ENCODE assay signal across 18 mouse cellular contexts in the genomic region with DNA sequence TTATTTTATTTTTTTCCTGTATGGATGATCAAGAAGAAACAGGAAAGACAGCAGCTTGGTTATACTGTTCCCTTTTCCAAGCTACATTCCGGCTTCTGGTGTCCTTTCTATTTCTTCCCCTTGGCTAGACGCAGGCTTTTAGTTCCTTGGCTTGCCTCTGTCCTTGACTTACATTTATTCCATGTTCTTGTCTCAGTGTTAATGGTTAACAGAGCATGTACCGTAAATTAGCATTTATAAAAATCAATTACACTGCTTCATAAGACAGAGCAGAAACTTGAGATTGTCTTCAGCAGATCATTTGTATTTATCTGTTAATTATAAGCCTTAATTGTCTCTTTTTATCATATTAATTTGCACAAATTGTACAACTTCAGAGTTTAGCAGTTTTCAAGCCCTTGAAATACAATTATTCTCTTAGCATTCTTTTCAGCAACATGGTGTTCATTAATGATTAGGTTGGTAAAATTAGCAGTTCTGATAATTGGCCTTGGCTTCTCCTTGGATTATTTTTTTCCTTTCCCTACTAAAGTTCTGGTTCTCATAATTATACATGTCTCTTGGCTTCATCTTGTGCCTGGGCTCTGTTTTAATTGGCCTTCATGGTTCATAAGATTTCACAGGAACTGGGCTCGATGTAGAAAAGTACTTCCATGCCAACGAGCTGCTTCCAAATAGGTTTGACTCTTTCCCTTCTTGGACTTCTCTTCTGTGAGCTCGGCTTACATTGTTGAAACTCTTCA.
DNase-seq lines count a peak whose midpoint lies in the region; ATAC-seq lines count a peak whose summit lies in the region.
"Had no signal": no experiment of that assay in that cellular context is flagged by ENCODE, and none has a peak within 500 bp of the region (broad histone marks: within the 10 kb centered on the region; RNA-seq: fewer than 3 reads in every experiment).

No protein-coding gene starts in this region.

- no peaks in the 10 kb centered on the region for H3K9me3 ChIP-seq in heart, embryonic 10.5 days
- H3K9me3 ChIP-seq in midbrain, embryonic 11.5 days (ENCODE audit: control insufficient read depth, low read length): no peaks in the 10 kb centered on the region
- H3K9me3 ChIP-seq in midbrain, embryonic 13.5 days: no peaks in the 10 kb centered on the region
- H3K9me3 ChIP-seq in forebrain, embryonic 16.5 days (ENCODE audit: control insufficient read depth, low read length): no peaks in the 10 kb centered on the region
- H3K9me3 ChIP-seq: embryonic facial prominence, embryonic 12.5 days; hindbrain, embryonic 12.5 days had no signal

- H3K36me3 ChIP-seq in heart, embryonic 10.5 days: no peaks in the 10 kb centered on the region
- no peaks in the 10 kb centered on the region for H3K36me3 ChIP-seq in midbrain, embryonic 11.5 days (ENCODE audit: control insufficient read depth, insufficient read depth, low read length)
- H3K36me3 ChIP-seq in midbrain, embryonic 13.5 days: no peaks in the 10 kb centered on the region
- H3K36me3 ChIP-seq in forebrain, embryonic 16.5 days (ENCODE audit: control insufficient read depth, insufficient read depth): no peaks in the 10 kb centered on the region
- H3K36me3 ChIP-seq: embryonic facial prominence, embryonic 12.5 days; hindbrain, embryonic 12.5 days had no signal

- no peak overlapping the region for H3K4me2 ChIP-seq in midbrain, embryonic 11.5 days
- H3K4me2 ChIP-seq in midbrain, embryonic 13.5 days (replicated peaks): no peak overlapping the region
- no peak overlapping the region for H3K4me2 ChIP-seq in forebrain, embryonic 16.5 days (ENCODE audit: low read length)
- H3K4me2 ChIP-seq: embryonic facial prominence, embryonic 12.5 days; hindbrain, embryonic 12.5 days had no signal

- no peaks in the 10 kb centered on the region for H3K27me3 ChIP-seq in heart, embryonic 10.5 days (ENCODE audit: insufficient read depth, poor library complexity, severe bottlenecking)
- H3K27me3 ChIP-seq in midbrain, embryonic 11.5 days (ENCODE audit: control insufficient read depth, insufficient read depth, low read length): no peaks in the 10 kb centered on the region
- no peaks in the 10 kb centered on the region for H3K27me3 ChIP-seq in midbrain, embryonic 13.5 days
- no peaks in the 10 kb centered on the region for H3K27me3 ChIP-seq in forebrain, embryonic 16.5 days (replicated peaks; ENCODE audit: control insufficient read depth, insufficient read depth, low read length)
- H3K27me3 ChIP-seq: embryonic facial prominence, embryonic 12.5 days; hindbrain, embryonic 12.5 days had no signal

- WGBS in heart, embryonic 10.5 days: 90% methylated on average over 6 of the region's 6 CpGs
- 90% methylated on average over 6 of the region's 6 CpGs for WGBS in midbrain, embryonic 11.5 days
- WGBS in midbrain, embryonic 13.5 days: 86% methylated on average over 6 of the region's 6 CpGs
- 34% methylated on average over 6 of the region's 6 CpGs for WGBS in forebrain, embryonic 16.5 days

- H3K27ac ChIP-seq in heart, embryonic 10.5 days: no peak overlapping the region
- H3K27ac ChIP-seq in midbrain, embryonic 11.5 days (ENCODE audit: low read depth, low read length): no peak overlapping the region
- H3K27ac ChIP-seq in midbrain, embryonic 13.5 days: no peak overlapping the region
- H3K27ac ChIP-seq in forebrain, embryonic 16.5 days (ENCODE audit: low read length): no peak overlapping the region
- H3K27ac ChIP-seq: embryonic facial prominence, embryonic 12.5 days; hindbrain, embryonic 12.5 days had no signal

- H3K4me3 ChIP-seq in heart, embryonic 10.5 days: no peak overlapping the region
- no peak overlapping the region for H3K4me3 ChIP-seq in midbrain, embryonic 11.5 days (ENCODE audit: low read depth, low read length)
- H3K4me3 ChIP-seq in midbrain, embryonic 13.5 days (replicated peaks): no peak overlapping the region
- H3K4me3 ChIP-seq in forebrain, embryonic 16.5 days (replicated peaks; ENCODE audit: low read length): no peak overlapping the region
- H3K4me3 ChIP-seq: embryonic facial prominence, embryonic 12.5 days; hindbrain, embryonic 12.5 days had no signal

- no peak for ATAC-seq in midbrain, embryonic 11.5 days (ENCODE audit: low FRiP score)
- ATAC-seq in midbrain, embryonic 13.5 days: no peak
- ATAC-seq in forebrain, embryonic 16.5 days: peak; percentile 65
- ATAC-seq: hindbrain, embryonic 16.5 days; inflammation-experienced regulatory T-cells, adult 6 months had no signal

- peaks cover 13% of the 10 kb centered on the region for H3K4me1 ChIP-seq in heart, embryonic 10.5 days
- no peaks in the 10 kb centered on the region for H3K4me1 ChIP-seq in midbrain, embryonic 11.5 days (ENCODE audit: control insufficient read depth, insufficient read depth, low read length)
- no peaks in the 10 kb centered on the region for H3K4me1 ChIP-seq in midbrain, embryonic 13.5 days (replicated peaks)
- H3K4me1 ChIP-seq in forebrain, embryonic 16.5 days (replicated peaks; ENCODE audit: control insufficient read depth, insufficient read depth, low read length): peaks cover 5% of the 10 kb centered on the region

- no peak overlapping the region for H3K9ac ChIP-seq in midbrain, embryonic 11.5 days (ENCODE audit: low read length)
- no peak overlapping the region for H3K9ac ChIP-seq in midbrain, embryonic 13.5 days (replicated peaks)
- H3K9ac ChIP-seq in forebrain, embryonic 16.5 days (replicated peaks; ENCODE audit: low read depth, low read length): no peak overlapping the region
- H3K9ac ChIP-seq: embryonic facial prominence, embryonic 12.5 days; hindbrain, embryonic 12.5 days had no signal

- peak; percentile 17 for DNase-seq in heart, adult 11 months
- no peak for DNase-seq in heart, embryonic 10.5 days (ENCODE audit: low spot score)
- peak; percentile 47 for DNase-seq in midbrain, embryonic 11.5 days (ENCODE audit: low spot score, missing footprints)
- no peak for DNase-seq in frontal cortex, postnatal 14 days (ENCODE audit: low spot score in 2 of 2)
- DNase-seq: adrenal gland, adult 8-10 months; adrenal gland, postnatal 36 days; cerebellum, adult 11-12 months; cerebellum, adult 9-10 months; cerebellum, postnatal 25 days; gastrocnemius, postnatal 10 days; heart, postnatal 10 days; heart, postnatal 4 days had no signal

Comparison
In these comparisons a context has a peak if more than half of its experiments do, and no peak if none do; other contexts are left out.
1. DNase-seq: peak in heart, adult 11 months (single experiment) and midbrain, embryonic 11.5 days (single experiment); none in heart, embryonic 10.5 days (single experiment) and frontal cortex, postnatal 14 days (0 of 2).